14 mouse cellular contexts compared by ENCODE assay signal in genomic region chr16:17271856-17272255, GRCm38 (mm10). TPM values are rescaled to one million over a fixed set of nuclear protein-coding genes. Genes with fewer than 3 reads are reported as not detected.
A peak's percentile ranks its signal among the peaks of the same experiment; 100 is the strongest.
DNase-seq lines count a peak whose midpoint lies in the region; ATAC-seq and TF ChIP-seq lines count a peak whose summit lies in the region.
"Had no signal": no experiment of that assay in that cellular context is flagged by ENCODE, and none has a peak within 500 bp of the region (broad histone marks: within the 10 kb centered on the region; RNA-seq: fewer than 3 reads in every experiment).

No protein-coding gene starts in this region.

- TF ChIP-seq RAD21 in CH12.LX (IDR thresholded peaks at IDR 0.05; ENCODE audit: low read depth, low read length) = no peak
- TF ChIP-seq RAD21 in MEL (IDR thresholded peaks at IDR 0.05; ENCODE audit: low read depth, low read length) = no peak

- H3K27ac ChIP-seq in CH12.LX (ENCODE audit: insufficient read depth, low read depth) = no peak overlapping the region
- H3K27ac ChIP-seq in MEL (ENCODE audit: control insufficient read depth, low read depth, low read length) = peak overlapping the region; percentile 5; the same call in 1 of the 2 replicates
- no peak overlapping the region for H3K27ac ChIP-seq in hindbrain, postnatal 0 days
- no peak overlapping the region for H3K27ac ChIP-seq in intestine, embryonic 16.5 days (ENCODE audit: low read length)

- no peak overlapping the region for H3K9ac ChIP-seq in CH12.LX (ENCODE audit: insufficient read depth, low read depth)
- peak overlapping the region; percentile 9; the same call in 1 of the 2 replicates for H3K9ac ChIP-seq in MEL (ENCODE audit: control insufficient read depth, low read depth, low read length, poor library complexity, severe bottlenecking)
- no peak overlapping the region for H3K9ac ChIP-seq in hindbrain, postnatal 0 days (replicated peaks; ENCODE audit: low read length)
- no peak overlapping the region for H3K9ac ChIP-seq in intestine, embryonic 16.5 days (ENCODE audit: low read depth, low read length)

- H3K9me3 ChIP-seq in CH12.LX (replicated peaks; ENCODE audit: low read length) (peaks cover 6% of the 10 kb centered on the region), MEL (replicated peaks; ENCODE audit: insufficient read depth, low read length) (no peaks in the 10 kb centered on the region)
- peaks cover 5% of the 10 kb centered on the region for H3K9me3 ChIP-seq in hindbrain, postnatal 0 days (ENCODE audit: low read length)
- peaks cover 5% of the 10 kb centered on the region for H3K9me3 ChIP-seq in intestine, embryonic 16.5 days (ENCODE audit: control insufficient read depth, low read length)

- dilution Hi-C loops in CH12.LX (cut with MboI; ENCODE audit: extremely low pct_ligation_motif_present, extremely low pct_unique_long_range_greater_than_20kb, low sequenced_read_pairs) = no loop called here

- peak; percentile 51 for DNase-seq in A20 (ENCODE audit: low read depth, low spot score)
- peak; percentile 54 for DNase-seq in CH12.LX (ENCODE audit: extremely low read depth)
- peak; percentile 64 for DNase-seq in MEL (ENCODE audit: low read depth, low spot score)
- peak; percentile 50 for DNase-seq in MEL-GATA-1-ER (ENCODE audit: extremely low read depth, low read depth)
- DNase-seq in hindbrain, postnatal 0 days (ENCODE audit: low spot score) = no peak
- no peak for DNase-seq in cerebellum, adult 9-11 months
- no peak for DNase-seq in adrenal gland, postnatal 10 days
- DNase-seq: adrenal gland, adult 8-10 months; cerebellum, adult 11-12 months had no signal

- in situ Hi-C loops in CH12.LX (cut with MboI; ENCODE audit: low pct_ligation_motif_present, low pct_unique_long_range_greater_than_20kb, low sequenced_read_pairs) = no loop called here

- TF ChIP-seq EP300 in CH12.LX (IDR thresholded peaks at IDR 0.05; ENCODE audit: low read length) = peak; percentile 52; the same call in 1 of the 2 replicates
- TF ChIP-seq EP300 in MEL (IDR thresholded peaks at IDR 0.05; ENCODE audit: low read depth in 1 of 2, low read length in 2 of 2) = no peak

- WGBS in hindbrain, postnatal 0 days = 74% methylated on average over 6 of the region's 6 CpGs
- 79% methylated on average over 6 of the region's 6 CpGs for WGBS in intestine, embryonic 16.5 days

- H3K4me2 ChIP-seq in CH12.LX (ENCODE audit: insufficient read depth, low read depth, poor library complexity, severe bottlenecking) = no peak overlapping the region
- H3K4me2 ChIP-seq in hindbrain, postnatal 0 days (ENCODE audit: low read depth, low read length) = no peak overlapping the region
- no peak overlapping the region for H3K4me2 ChIP-seq in intestine, embryonic 16.5 days (ENCODE audit: low read depth, low read length)

- TF ChIP-seq POLR2A in CH12.LX (IDR thresholded peaks at IDR 0.05; ENCODE audit: low read depth, low read length) (no peak), MEL (IDR thresholded peaks at IDR 0.05; ENCODE audit: control insufficient read depth in 1 of 2, insufficient read depth in 1 of 2, low read depth in 1 of 2, low read length in 2 of 2, poor library complexity in 1 of 2) (no peak)

- peaks cover 0 to 9% of the 10 kb centered on the region in 2 experiments for H3K36me3 ChIP-seq in CH12.LX (replicated peaks in 1 of 2; ENCODE audit: control insufficient read depth in 1 of 2, insufficient read depth in 1 of 2, low read length in 1 of 2)
- H3K36me3 ChIP-seq in MEL (ENCODE audit: control insufficient read depth in 1 of 2, insufficient read depth in 2 of 2, low read length in 2 of 2) = peaks cover 0 to 12% of the 10 kb centered on the region in 2 experiments; a peak in 2 of 4 replicates
- H3K36me3 ChIP-seq in hindbrain, postnatal 0 days (ENCODE audit: insufficient read depth, low read length) = no peaks in the 10 kb centered on the region
- H3K36me3 ChIP-seq in intestine, embryonic 16.5 days (ENCODE audit: control insufficient read depth, insufficient read depth, low read length) = no peaks in the 10 kb centered on the region

- TF ChIP-seq CTCF in CH12.LX (conservative IDR thresholded peaks at IDR 0.05 in 1 of 2, IDR thresholded peaks at IDR 0.05 in 1 of 2; ENCODE audit: low read depth in 2 of 2, low read length in 2 of 2) (no peak), MEL (IDR thresholded peaks at IDR 0.05 in 2 of 3, conservative IDR thresholded peaks at IDR 0.05 in 1 of 3; ENCODE audit: control insufficient read depth in 1 of 3, insufficient read depth in 1 of 3, low read depth in 2 of 3, low read length in 3 of 3, poor library complexity in 1 of 3, severe bottlenecking in 1 of 3) (no peak)
- TF ChIP-seq CTCF in hindbrain, postnatal 0 days (IDR thresholded peaks at IDR 0.05; ENCODE audit: low read depth) = no peak

- H3K79me2 ChIP-seq in CH12.LX (replicated peaks; ENCODE audit: control insufficient read depth, extremely low read depth, insufficient read depth, poor library complexity, severe bottlenecking) (no peaks in the 10 kb centered on the region), MEL (ENCODE audit: control insufficient read depth, insufficient read depth, low read length, poor library complexity) (no peaks in the 10 kb centered on the region; the same call in 1 of the 2 replicates)

- H3K27me3 ChIP-seq in CH12.LX (replicated peaks) (peaks cover 2% of the 10 kb centered on the region), MEL (ENCODE audit: control insufficient read depth in 1 of 2, insufficient read depth in 2 of 2, low read length in 2 of 2) (no peaks in the 10 kb centered on the region)
- H3K27me3 ChIP-seq in hindbrain, postnatal 0 days (ENCODE audit: insufficient read depth, low read length) = peaks cover 4% of the 10 kb centered on the region; the same call in 1 of the 2 replicates
- no peaks in the 10 kb centered on the region; the same call in 1 of the 2 replicates for H3K27me3 ChIP-seq in intestine, embryonic 16.5 days (replicated peaks; ENCODE audit: control insufficient read depth, insufficient read depth, low read length)
- H3K27me3 ChIP-seq: Patski had no signal

- no peak overlapping the region for H3K4me3 ChIP-seq in CH12.LX (replicated peaks in 1 of 3; ENCODE audit: low read depth in 2 of 3, low read length in 2 of 3, poor library complexity in 1 of 3)
- H3K4me3 ChIP-seq in MEL (ENCODE audit: control insufficient read depth in 1 of 2, insufficient read depth in 1 of 2, low read depth in 2 of 2, low read length in 2 of 2) = no peak overlapping the region
- no peak overlapping the region for H3K4me3 ChIP-seq in hindbrain, postnatal 0 days (ENCODE audit: low read length)
- H3K4me3 ChIP-seq in intestine, embryonic 16.5 days (ENCODE audit: low read length) = no peak overlapping the region

- peaks cover 4 to 14% of the 10 kb centered on the region in 2 experiments; a peak in 2 of 4 replicates for H3K4me1 ChIP-seq in CH12.LX (ENCODE audit: control insufficient read depth in 1 of 2, insufficient read depth in 2 of 2)
- H3K4me1 ChIP-seq in MEL (ENCODE audit: control insufficient read depth in 1 of 2, insufficient read depth in 2 of 2, low read length in 2 of 2) = peaks cover 4 to 22% of the 10 kb centered on the region in 2 experiments
- H3K4me1 ChIP-seq in hindbrain, postnatal 0 days (ENCODE audit: insufficient read depth, low read length) = no peaks in the 10 kb centered on the region
- peaks cover 4% of the 10 kb centered on the region for H3K4me1 ChIP-seq in intestine, embryonic 16.5 days (ENCODE audit: control insufficient read depth, insufficient read depth, low read length)

- ATAC-seq in hindbrain, postnatal 0 days = no peak
- ATAC-seq in intestine, embryonic 16.5 days = no peak
- ATAC-seq: activated CD4-positive, CD25-positive, alpha-beta regulatory T cell, adult 4 months; CD4-positive, CD25-positive, alpha-beta regulatory T cell, adult 4 months; Patski had no signal

TF ChIP-seq in CH12.LX, 34 proteins besides CTCF, POLR2A, EP300 and RAD21 (continues in another document):
- peak; percentile 35; the same call in 1 of the 2 replicates for TF ChIP-seq IRF4 (IDR thresholded peaks at IDR 0.05; ENCODE audit: low read depth, low read length)

TF ChIP-seq in MEL, 35 proteins besides CTCF, POLR2A, EP300 and RAD21 (continues in another document):
- no peak for TF ChIP-seq ZC3H11A (IDR thresholded peaks at IDR 0.05; ENCODE audit: low read depth, low read length)

RNA-seq across cellular contexts. Expression of gene Tmem191c, which starts 4.0 kb away (rescaled TPM):
- 5.9 and 11.3 TPM in 2 replicates for total RNA-seq in CH12.LX (2012; rRNA removed)
- 2.6 and 3.2 TPM in 2 replicates for total RNA-seq in CH12.LX (2014; rRNA removed)
- 7.6 and 7.9 TPM in 2 replicates for polyA plus RNA-seq in CH12.LX (2012; ENCODE audit: insufficient read length, low read depth)
- 2.6 and 3.3 TPM in 2 replicates for total RNA-seq in MEL (2012; rRNA removed)
- 1 to 10 TPM in 1 of 2 experiments, not detected in 1; 7.5 TPM for polyA plus RNA-seq in MEL (2012; ENCODE audit: insufficient read depth in 1 of 2, insufficient read length in 2 of 2, low read depth in 1 of 2, low replicate concordance in 2 of 2, missing spikeins in 1 of 2)
- total RNA-seq in hindbrain, postnatal 0 days (2014; rRNA removed) = 65.0 and 76.9 TPM in 2 replicates
- polyA plus RNA-seq in hindbrain, postnatal 0 days (2015; fragmentation: Nextera tagmentation; extraction: Ambion mirVana) = 112 and 125 TPM in 2 replicates
- total RNA-seq in adrenal gland, postnatal 10 days (2021) = 10 to 100 TPM in 1 of 2 experiments, 1 to 10 TPM in 1; 6.2 to 11.9 TPM
- 14.5 and 15.2 TPM in 2 replicates for polyA plus RNA-seq in intestine, embryonic 16.5 days (2015; fragmentation: Nextera tagmentation; extraction: Ambion mirVana)

RNA-seq across cellular contexts. Expression of gene Hic2, which starts 38.5 kb away (rescaled TPM):
- 7.5 and 9.6 TPM in 2 replicates for total RNA-seq in CH12.LX (2012; rRNA removed)
- 4.5 and 6.2 TPM in 2 replicates for total RNA-seq in CH12.LX (2014; rRNA removed)
- 6.3 and 8.1 TPM in 2 replicates for polyA plus RNA-seq in CH12.LX (2012; ENCODE audit: insufficient read length, low read depth)
- 5.8 and 5.9 TPM in 2 replicates for total RNA-seq in MEL (2012; rRNA removed)
- 1 to 10 TPM in 1 of 2 experiments, not detected in 1; 9.5 TPM for polyA plus RNA-seq in MEL (2012; ENCODE audit: insufficient read depth in 1 of 2, insufficient read length in 2 of 2, low read depth in 1 of 2, low replicate concordance in 2 of 2, missing spikeins in 1 of 2)
- total RNA-seq in hindbrain, postnatal 0 days (2014; rRNA removed) = 10.0 and 13.1 TPM in 2 replicates
- 4.7 and 5.1 TPM in 2 replicates for polyA plus RNA-seq in hindbrain, postnatal 0 days (2015; fragmentation: Nextera tagmentation; extraction: Ambion mirVana)
- total RNA-seq in adrenal gland, postnatal 10 days (2021) = 1 to 10 TPM; 3.2 to 3.3 TPM
- 5.3 and 5.5 TPM in 2 replicates for polyA plus RNA-seq in intestine, embryonic 16.5 days (2015; fragmentation: Nextera tagmentation; extraction: Ambion mirVana)

RNA-seq across cellular contexts. Expression of gene Serpind1, which starts 59.3 kb away (rescaled TPM):
- total RNA-seq in CH12.LX (2012; rRNA removed) = 5.8 and 6.8 TPM in 2 replicates
- total RNA-seq in CH12.LX (2014; rRNA removed) = 14.4 and 15.6 TPM in 2 replicates
- 13.1 and 13.9 TPM in 2 replicates for polyA plus RNA-seq in CH12.LX (2012; ENCODE audit: insufficient read length, low read depth)
- not detected in 2 replicates for total RNA-seq in MEL (2012; rRNA removed)
- polyA plus RNA-seq in MEL (2012; ENCODE audit: insufficient read depth in 1 of 2, insufficient read length in 2 of 2, low read depth in 1 of 2, low replicate concordance in 2 of 2, missing spikeins in 1 of 2) = not detected
- 3.5 and 4.2 TPM in 2 replicates for total RNA-seq in hindbrain, postnatal 0 days (2014; rRNA removed)
- 9.9 and 10.3 TPM in 2 replicates for polyA plus RNA-seq in hindbrain, postnatal 0 days (2015; fragmentation: Nextera tagmentation; extraction: Ambion mirVana)
- 100 to 1,000 TPM in 1 of 2 experiments, 10 to 100 TPM in 1; 50.5 to 111 TPM for total RNA-seq in adrenal gland, postnatal 10 days (2021)
- polyA plus RNA-seq in intestine, embryonic 16.5 days (2015; fragmentation: Nextera tagmentation; extraction: Ambion mirVana) = 2.0 and 4.8 TPM in 2 replicates
- polyA plus RNA-seq: G1E had no signal

Comparison
In these comparisons a context has a peak if more than half of its experiments do, and no peak if none do; other contexts are left out.
1. DNase-seq: peak in A20 (single experiment), CH12.LX (single experiment), MEL (single experiment) and MEL-GATA-1-ER (single experiment); none in hindbrain, postnatal 0 days (single experiment), cerebellum, adult 9-11 months (single experiment) and adrenal gland, postnatal 10 days (single experiment).